Mouse (Mus musculus): ENCODE results near the gene Ifitm1.

Ifitm1 gene

DNA sequence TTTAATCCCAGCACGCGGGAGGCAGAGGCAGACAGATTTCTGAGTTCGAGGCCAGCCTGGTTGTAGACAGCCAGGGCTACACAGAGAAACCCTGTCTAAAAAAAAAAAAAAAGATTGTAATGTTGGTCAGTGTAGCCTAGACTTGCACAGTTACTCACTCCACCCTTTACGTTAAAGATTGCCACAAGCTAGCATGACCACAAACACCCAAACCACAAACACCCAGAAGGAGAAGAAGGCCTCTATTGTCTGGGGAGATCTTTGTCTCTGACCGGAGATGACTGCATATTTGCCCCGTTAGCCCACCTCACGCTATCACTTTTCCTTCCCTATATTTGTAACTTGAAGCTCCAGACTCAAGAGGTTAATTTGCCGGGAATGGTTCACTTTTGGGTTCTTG, 14.7 kb downstream of the Ifitm1 start:
- no peak for DNase-seq

DNA sequence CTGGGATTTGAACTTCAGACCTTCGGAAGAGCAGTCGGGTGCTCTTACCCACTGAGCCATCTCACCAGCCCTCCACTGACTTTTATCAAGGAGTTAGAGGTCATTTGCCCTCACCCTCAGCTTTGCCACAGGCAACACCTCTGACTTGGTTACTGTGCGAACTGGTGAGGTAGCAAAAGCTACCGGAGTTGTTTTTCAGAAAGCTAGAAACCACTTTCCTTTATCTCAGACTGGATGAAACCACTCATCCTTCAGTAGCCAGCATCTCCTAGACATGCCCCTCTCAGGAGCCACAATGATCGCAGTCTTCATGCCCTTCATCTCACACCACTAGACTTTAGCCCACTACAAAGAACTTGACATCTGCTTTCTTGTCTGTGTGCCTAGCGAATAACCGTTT, 15.9 kb downstream of the Ifitm1 start:
- no peak for DNase-seq

DNA sequence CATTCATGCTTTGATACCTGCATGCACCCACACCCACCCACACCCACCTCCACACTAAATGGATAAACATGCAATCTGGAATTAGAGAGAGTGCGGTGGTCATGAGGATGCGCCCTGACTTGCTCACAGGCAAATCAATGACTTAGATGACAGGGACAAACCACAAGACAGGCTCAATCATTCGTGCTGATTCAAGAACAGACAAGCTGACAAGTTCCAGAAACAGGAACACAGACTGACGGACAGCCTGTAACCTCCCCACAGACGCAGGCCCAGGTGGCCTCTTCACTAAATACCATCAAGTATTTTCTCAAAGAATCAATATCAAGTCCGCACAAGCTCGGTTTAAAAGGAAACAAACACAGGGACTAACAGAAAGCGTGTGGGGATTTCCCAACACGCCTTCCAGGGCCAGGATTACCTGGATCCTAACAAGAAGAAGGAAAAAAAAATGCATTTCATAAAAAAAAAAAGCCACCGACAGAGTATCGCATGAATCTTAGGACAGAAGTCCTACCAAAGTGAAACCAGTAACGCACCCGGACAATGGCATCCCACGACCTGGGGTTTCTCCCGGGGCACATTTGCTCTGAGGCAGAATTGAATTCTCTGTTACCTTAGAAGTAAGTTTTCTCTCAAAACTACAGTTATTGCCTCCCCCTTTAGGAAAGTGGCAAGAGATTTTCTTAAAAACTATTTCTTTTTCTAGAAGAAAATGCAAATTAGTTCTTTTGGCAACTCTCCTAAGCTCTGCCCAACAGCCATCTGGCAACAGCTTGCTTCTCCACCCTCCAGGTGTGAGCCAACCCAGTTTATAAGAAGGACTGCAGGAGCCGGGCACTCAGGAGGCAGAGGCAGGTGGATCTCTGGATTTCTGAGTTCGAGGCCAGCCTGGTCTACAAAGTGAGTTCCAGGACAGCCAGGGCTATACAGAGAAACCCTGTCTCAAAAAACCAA, 20.4 kb downstream of the Ifitm1 start:
- no peak for DNase-seq

DNA sequence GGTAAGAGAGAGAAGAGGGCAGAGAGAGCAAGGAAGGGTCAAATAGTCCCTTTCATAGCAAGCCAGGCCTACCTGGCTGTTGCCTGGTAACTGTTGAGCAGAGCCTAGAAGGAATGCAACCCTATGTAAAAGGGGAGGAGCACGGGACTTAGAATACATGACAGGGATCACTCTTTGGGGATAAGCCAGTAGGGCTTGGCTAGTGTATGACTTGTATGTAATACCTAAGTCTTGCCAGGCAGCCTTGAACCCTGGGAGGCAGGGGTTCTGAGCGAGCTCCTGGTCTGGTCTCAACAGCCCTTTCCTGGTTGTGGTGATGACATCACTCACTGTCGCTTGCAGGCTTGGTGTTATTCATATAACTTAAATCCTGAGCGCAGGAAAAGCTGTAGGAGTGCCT, 22.0 kb downstream of the Ifitm1 start:
- no peak for DNase-seq

DNA sequence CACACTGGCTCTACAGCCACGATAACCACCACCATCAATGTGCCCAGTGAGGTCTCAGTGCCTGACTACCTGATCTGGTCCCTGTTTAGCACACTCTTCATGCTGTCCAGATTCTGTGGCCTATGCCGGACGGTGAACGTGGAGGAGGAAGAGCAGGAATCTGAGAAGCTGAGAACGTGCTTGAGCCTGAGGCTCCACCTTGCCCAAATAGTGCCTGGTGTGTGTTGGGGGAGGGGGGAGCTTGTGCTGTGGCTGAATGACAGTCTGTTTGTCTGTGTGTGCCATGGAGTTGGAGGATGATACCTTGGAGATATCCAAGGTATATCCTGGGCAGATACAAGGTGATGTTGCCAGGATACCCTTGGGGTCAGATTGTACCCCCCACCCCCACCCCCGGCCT, 23.2 kb downstream of the Ifitm1 start:
- DNase-seq, result no peak

- DNase-seq, result no peak
These were observed 23.6 kb downstream of the Ifitm1 start for GRCm38 (mm10) chr7:140990622-140991021.

DNA sequence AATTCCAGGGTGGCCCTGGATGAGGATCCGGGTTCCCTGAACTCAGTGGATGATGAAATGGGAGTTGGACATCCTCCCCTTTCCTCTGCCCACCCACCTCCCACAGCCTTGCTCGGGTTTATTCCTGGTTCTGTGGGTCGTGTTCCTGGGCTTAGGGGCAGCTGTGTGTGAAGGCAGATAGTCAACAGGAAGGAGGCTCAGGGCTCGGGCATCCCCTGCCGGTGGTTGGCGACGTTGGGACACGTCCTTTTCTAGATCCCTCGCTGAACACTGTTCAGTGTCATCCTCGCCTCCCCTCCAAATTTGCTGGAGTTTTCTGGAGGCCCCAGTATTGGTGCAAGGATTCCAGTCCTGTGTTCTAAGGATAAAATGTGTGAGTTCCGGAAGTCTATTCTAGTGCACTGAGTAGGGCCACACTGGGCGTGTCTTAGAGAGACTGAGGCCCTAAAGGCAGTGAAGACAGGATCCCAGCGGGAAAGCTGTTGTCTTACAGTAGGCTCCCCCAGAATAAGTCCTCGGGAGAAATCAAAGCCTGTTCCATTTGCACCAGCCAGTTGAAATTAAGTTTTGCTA, 24.2 kb downstream of the Ifitm1 start:
- no peak for DNase-seq

DNA sequence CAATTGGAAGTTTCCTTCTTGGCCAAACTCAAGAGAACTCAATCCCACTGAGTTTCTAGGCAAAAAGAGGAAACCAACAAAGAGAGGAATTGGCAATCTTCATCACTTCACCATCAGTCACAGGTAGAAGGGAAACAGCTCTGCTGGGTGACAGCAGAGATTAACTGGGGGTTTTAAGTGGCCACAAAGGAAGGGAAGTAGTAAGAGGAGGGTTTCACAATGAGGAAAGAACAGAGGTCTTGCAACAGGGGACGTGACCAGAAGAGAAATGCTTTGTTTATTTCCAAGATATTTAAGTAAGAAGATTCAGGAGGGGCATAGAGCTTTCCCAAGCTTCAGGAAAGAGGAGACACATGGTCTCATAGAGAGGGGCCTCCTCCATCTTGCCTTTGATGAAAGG, 30.8 kb downstream of the Ifitm1 start:
- DNase-seq, result no peak

- no peak for DNase-seq
These were observed 32.1 kb downstream of the Ifitm1 start for GRCm38 (mm10) chr7:140998853-140999700.

GRCm38 (mm10) chr7:141000881-141001708, 34.1 kb downstream of the Ifitm1 start:
- no peak for DNase-seq

DNA sequence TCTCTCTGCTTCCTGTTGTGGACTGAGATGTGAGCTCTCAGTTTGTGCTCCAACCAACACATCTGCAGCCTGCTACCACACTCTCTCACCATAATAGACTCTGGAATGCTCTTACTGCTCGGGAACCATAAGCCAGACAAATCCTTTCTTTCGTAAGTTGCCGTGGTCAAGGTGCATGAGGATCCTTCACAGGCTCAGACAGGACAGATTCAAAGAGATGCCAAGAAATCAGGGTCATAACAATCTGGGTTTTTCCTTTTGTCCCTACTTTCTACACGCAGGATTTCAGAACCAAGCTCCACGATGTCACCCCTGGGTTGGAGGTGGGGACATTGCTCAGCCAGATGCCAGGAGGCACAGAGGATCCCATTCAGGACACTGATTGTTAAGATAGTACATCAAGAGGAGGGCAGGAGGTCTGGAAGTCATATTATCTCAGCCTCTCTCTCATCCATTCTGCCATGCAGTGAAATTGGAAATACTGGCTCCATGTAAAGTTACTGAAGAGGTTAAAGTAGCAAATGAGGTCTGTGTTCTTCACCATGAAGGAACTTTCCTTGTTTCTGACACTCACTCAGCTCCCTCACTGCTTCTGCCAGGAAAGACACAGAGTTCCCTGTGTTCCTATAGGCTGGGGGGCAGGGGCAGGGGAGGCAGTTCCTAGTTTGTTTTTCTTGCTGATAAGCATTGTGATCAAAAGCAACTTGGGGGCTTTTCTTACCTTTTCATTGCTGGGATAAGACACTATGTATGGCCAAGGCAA, 36.4 kb downstream of the Ifitm1 start:
- no peak for DNase-seq

- no peak for DNase-seq
These were observed 39.4 kb downstream of the Ifitm1 start for GRCm38 (mm10) chr7:141006446-141006845.

DNA sequence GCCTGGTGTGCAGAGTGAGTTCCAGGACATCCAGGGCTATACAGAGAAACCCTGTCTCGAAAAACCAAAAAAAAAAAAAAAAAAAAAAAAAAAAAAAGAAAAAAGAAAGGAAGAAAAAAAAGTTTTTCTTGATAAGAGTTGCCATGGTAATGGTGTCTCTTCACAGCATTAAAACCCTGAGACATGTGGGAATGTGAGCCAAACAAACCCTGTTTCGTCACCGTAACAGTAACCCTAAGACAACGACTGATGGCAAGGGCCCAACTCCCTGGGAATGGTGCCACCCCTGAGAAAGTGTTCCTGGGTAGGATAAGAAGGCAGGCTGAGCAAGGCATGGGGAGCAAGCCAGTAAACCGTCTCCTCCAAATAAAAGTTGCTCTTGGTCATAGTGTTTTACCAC, 39.9 kb downstream of the Ifitm1 start:
- DNase-seq, result no peak

- DNase-seq, result peak; percentile 4 to 6
These were observed 41.3 kb downstream of the Ifitm1 start for GRCm38 (mm10) chr7:141008312-141008761.

DNA sequence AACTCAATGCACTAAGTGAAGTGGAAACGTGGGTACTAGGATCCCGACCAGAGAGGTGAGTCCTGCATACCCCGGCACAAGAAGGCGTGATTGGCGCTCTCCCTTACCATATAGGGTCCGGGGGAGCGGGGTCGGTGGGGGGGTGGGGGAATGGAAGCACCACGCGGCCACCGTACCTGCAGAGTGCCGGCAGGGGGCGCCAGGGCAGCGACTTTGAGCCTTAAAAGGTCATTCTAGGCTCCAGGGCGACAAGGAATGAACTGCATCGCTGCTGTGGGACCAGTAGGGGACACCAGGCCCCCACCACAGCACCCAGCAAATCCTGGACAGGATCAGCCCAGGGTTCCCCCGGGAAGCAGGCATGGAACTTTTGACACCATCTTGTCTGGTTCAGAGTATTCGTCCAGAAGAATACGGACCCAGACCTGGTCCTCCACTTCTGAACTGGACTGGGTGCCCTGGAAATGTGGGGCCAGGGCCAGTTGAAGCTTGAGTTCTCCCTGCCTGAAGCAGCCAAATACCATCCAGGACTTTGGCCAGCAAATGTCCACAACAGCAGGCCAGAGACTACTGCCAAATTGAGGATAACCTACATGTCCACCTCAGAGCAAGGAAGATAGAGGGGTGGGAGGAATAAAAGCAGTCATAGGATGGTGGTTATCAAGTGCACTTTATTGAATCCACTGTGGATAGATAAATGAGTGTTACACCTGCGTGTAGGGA, 42.1 kb downstream of the Ifitm1 start:
- peak; percentile 53 to 63 for DNase-seq

DNA sequence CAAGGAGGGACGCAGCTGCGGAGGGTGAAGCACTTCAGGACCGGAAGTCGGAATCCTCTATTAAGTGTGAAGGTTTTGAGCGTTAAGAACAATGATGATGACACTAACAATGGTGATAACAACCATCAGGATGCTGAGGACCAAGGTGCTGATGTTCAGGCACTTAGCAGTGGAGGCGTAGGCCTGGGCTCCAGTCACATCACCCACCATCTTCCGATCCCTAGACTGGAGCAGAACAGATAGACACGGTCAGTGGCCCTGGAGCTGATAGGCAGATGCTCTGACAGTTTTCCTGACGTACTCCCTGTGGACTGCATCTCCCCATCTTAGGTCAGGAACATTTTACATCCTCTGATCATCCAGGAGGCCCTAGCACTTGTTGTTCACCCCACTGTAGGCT, 42.6 kb downstream of the Ifitm1 start:
- DNase-seq, result no peak

- DNase-seq, result no peak
These were observed 43.6 kb downstream of the Ifitm1 start, which contains the start of gene Ifitm3 for GRCm38 (mm10) chr7:141010593-141010992. Gene Ifitm3, minus strand, starts transcription at chr7:141010770.

DNA sequence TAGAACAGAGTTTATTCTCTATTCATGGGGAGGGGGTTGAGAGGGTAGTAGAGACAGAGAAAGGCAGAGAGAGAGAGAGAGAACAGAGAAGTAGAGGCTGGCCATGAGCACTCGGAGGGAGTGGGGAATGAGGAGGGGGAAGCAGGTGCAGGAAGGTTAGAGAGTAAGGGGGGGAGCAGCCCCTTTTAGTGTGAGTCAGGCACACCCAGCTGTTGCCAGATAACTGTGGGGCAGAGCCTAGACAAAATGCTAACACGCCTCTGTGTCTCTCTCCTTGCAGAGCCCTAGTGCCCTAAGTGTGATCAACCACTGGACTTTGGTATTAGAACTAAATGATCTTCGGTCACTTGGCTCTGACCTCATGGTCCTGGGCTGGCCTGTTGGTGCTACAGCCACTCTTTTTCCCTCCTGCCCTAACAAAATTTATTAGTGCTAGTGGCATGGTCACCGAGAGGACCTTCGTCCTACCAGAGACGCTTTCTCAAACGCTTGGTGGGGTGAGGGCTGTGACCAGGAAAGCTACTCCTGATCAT, 44.3 kb downstream of the Ifitm1 start:
- no peak for DNase-seq

GRCm38 (mm10) chr7:141016707-141017697, 50.0 kb downstream of the Ifitm1 start:
- no peak for DNase-seq
